Mouse (Mus musculus): ENCODE measurements at regions not wholly inside any gene's neighbourhood (a gene's known extent, or its start where the extent isn't known, plus 50 kb on each side); places are given as distances from the start of the nearest gene placed in this dataset.
A peak's percentile ranks its signal among the peaks of the same experiment; 100 is the strongest.

GRCm38 (mm10) chr10:123800067-123800691 is 536.4 kb downstream of the Fam19a2 start:
- WGBS = 60% methylated on average over 18 of the region's 18 CpGs
- TF ChIP-seq CTCF (IDR thresholded peaks at IDR 0.05) = no peak
- Histone ChIP-seq H3K4me3 (ENCODE audit: low read depth, low read length) (no peak overlapping the region), H3K27ac (ENCODE audit: low read depth, low read length) (no peak overlapping the region), H3K4me1 (ENCODE audit: insufficient read depth, low read length) (no peaks in the 10 kb centered on the region), H3K36me3 (ENCODE audit: insufficient read depth, low read length) (no peaks in the 10 kb centered on the region), H3K4me2 (ENCODE audit: low read depth, low read length, poor library complexity, severe bottlenecking) (no peak overlapping the region), H3K9ac (replicated peaks; ENCODE audit: low read length, poor library complexity, severe bottlenecking) (no peak overlapping the region), H3K27me3 (ENCODE audit: insufficient read depth, low read length) (no peaks in the 10 kb centered on the region), H3K9me3 (ENCODE audit: low read length) (no peaks in the 10 kb centered on the region)
- DNase-seq (ENCODE audit: low spot score) (no peak), ATAC-seq (ENCODE audit: low FRiP score) (no peak)

GRCm38 (mm10) chr10:123800692-123801528 is 537.1 kb downstream of the Fam19a2 start:
- TF ChIP-seq CTCF (IDR thresholded peaks at IDR 0.05) = no peak
- Histone ChIP-seq H3K36me3 (ENCODE audit: insufficient read depth, low read length) (no peaks in the 10 kb centered on the region), H3K9me3 (ENCODE audit: low read length) (no peaks in the 10 kb centered on the region), H3K4me1 (ENCODE audit: insufficient read depth, low read length) (no peaks in the 10 kb centered on the region), H3K4me2 (ENCODE audit: low read depth, low read length, poor library complexity, severe bottlenecking) (no peak overlapping the region), H3K27me3 (ENCODE audit: insufficient read depth, low read length) (no peaks in the 10 kb centered on the region), H3K27ac (ENCODE audit: low read depth, low read length) (no peak overlapping the region), H3K4me3 (ENCODE audit: low read depth, low read length) (no peak overlapping the region), H3K9ac (replicated peaks; ENCODE audit: low read length, poor library complexity, severe bottlenecking) (no peak overlapping the region)
- ATAC-seq (ENCODE audit: low FRiP score) (no peak), DNase-seq (ENCODE audit: low spot score) (no peak)
- 71% methylated on average over 17 of the region's 17 CpGs for WGBS

DNA sequence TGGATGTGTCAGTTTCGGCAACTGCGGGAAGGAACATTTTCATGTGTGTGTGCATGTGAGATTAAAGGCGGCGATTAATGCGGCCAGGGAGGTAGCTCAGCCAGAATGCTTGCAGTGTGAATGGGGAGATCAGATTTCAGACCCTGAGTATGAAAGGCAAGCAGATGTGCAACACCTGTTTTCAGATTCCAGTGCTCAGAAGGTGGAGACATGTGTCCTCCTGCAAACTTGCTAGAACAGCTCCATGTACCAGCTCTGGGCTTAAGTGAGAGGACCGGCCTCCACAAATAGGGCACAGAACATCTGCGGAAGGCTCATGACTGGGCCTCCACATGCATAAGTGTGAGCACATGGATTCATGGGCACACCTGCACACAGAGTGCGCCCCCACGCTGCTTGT is 547.1 kb downstream of the Fam19a2 start:
- DNase-seq (ENCODE audit: low spot score) (no peak), ATAC-seq (ENCODE audit: low FRiP score) (no peak)
- Histone ChIP-seq H3K27me3 (ENCODE audit: insufficient read depth, low read length) (no peaks in the 10 kb centered on the region), H3K4me1 (ENCODE audit: insufficient read depth, low read length) (no peaks in the 10 kb centered on the region), H3K9me3 (ENCODE audit: low read length) (no peaks in the 10 kb centered on the region), H3K4me2 (ENCODE audit: low read depth, low read length, poor library complexity, severe bottlenecking) (no peak overlapping the region), H3K36me3 (ENCODE audit: insufficient read depth, low read length) (no peaks in the 10 kb centered on the region), H3K4me3 (ENCODE audit: low read depth, low read length) (no peak overlapping the region), H3K9ac (replicated peaks; ENCODE audit: low read length, poor library complexity, severe bottlenecking) (no peak overlapping the region), H3K27ac (ENCODE audit: low read depth, low read length) (no peak overlapping the region)
- no peak for TF ChIP-seq CTCF (IDR thresholded peaks at IDR 0.05)
- 85% methylated on average over 9 of the region's 9 CpGs for WGBS

DNA sequence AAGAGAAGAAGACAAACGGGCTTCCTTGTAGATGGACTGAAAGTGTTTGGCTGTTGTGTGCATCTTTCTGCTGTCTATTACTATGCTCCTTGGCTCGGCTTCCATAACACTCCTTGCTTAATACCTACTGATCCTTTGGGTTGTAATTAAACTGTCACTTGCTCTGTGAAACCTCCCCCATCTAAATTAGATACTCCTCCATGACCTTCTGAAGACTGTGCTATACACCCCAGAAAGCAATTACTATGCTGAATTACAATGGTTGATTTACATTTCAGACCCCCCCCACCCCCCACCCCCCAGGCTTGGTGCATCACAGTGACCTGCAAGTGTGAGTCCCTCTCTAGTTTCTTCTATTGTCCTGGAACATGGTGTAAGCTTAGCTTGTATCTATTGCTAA is 549.3 kb downstream of the Fam19a2 start:
- Histone ChIP-seq H3K9ac (replicated peaks; ENCODE audit: low read length, poor library complexity, severe bottlenecking) (no peak overlapping the region), H3K9me3 (ENCODE audit: low read length) (no peaks in the 10 kb centered on the region), H3K4me3 (ENCODE audit: low read depth, low read length) (no peak overlapping the region), H3K4me1 (ENCODE audit: insufficient read depth, low read length) (no peaks in the 10 kb centered on the region), H3K27me3 (ENCODE audit: insufficient read depth, low read length) (no peaks in the 10 kb centered on the region), H3K4me2 (ENCODE audit: low read depth, low read length, poor library complexity, severe bottlenecking) (no peak overlapping the region), H3K36me3 (ENCODE audit: insufficient read depth, low read length) (no peaks in the 10 kb centered on the region), H3K27ac (ENCODE audit: low read depth, low read length) (no peak overlapping the region)
- TF ChIP-seq CTCF (IDR thresholded peaks at IDR 0.05) = no peak
- 48% methylated on average over 2 of the region's 2 CpGs for WGBS
- no peak for DNase-seq (ENCODE audit: low spot score)
- ATAC-seq (ENCODE audit: low FRiP score) = no peak

DNA sequence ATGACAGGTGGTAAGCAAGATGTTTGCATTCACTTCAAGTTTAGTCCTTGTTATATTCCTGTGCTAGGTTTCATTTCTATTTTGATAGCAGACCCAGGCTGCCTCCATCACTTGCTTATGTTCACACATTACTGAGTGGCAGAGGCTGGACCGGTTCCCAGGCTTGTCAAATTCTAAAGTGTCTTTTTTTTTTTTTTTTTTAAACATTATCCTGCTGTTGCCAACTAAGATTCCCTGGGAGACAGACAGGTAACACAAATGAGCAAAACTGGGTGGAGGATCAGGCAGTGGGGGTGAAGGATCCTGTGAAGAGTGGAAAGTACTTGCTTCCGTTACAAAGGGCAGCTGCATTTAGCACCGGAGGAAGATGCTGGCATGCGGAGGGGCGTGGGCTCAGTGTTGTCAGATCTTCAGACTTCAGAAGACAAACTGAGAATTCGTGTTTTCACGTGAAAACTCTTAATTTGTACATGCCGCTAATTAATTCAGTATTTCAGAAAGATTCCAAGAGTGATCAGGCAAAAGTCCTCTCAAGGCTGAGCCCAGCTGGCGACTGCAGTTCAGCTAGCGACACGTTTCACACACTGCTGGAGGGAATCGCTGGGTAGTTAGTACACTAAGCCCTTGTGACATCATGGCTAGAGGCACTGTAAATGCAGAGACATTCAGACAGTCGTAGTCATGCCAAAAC is 576.4 kb downstream of the Fam19a2 start:
- Histone ChIP-seq H3K9ac (replicated peaks; ENCODE audit: low read length, poor library complexity, severe bottlenecking) (no peak overlapping the region), H3K4me1 (ENCODE audit: insufficient read depth, low read length) (no peaks in the 10 kb centered on the region; the same call in 1 of the 2 replicates), H3K27me3 (ENCODE audit: insufficient read depth, low read length) (no peaks in the 10 kb centered on the region), H3K27ac (ENCODE audit: low read depth, low read length) (no peak overlapping the region), H3K4me3 (ENCODE audit: low read depth, low read length) (no peak overlapping the region), H3K36me3 (ENCODE audit: insufficient read depth, low read length) (no peaks in the 10 kb centered on the region), H3K9me3 (ENCODE audit: low read length) (no peaks in the 10 kb centered on the region), H3K4me2 (ENCODE audit: low read depth, low read length, poor library complexity, severe bottlenecking) (peak overlapping the region; percentile 22; the same call in 1 of the 2 replicates)
- ATAC-seq (ENCODE audit: low FRiP score) (no peak), DNase-seq (ENCODE audit: low spot score) (peak; percentile 15)
- WGBS = 34% methylated on average over 13 of the region's 13 CpGs
- no peak for TF ChIP-seq CTCF (IDR thresholded peaks at IDR 0.05)

DNA sequence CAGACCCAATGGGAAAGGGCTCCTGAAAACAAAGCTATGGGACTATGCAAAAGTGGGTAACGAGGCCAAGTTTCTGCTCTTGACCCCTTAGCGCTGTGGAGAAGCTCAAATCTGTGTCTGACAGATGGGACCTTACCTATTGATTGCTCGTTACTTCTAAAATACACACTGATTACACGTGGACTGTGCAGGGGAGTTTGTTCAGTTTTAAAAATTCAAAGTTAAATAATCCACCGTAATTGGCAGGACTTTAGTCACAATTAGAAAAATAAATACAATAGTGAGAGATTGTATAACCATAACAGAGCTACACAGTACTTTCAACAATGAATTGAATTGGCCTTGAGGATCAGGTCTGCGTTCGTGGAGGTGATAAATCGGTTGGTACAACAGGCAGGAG is 578.3 kb downstream of the Fam19a2 start:
- Histone ChIP-seq H3K4me2 (ENCODE audit: low read depth, low read length, poor library complexity, severe bottlenecking) (no peak overlapping the region), H3K4me1 (ENCODE audit: insufficient read depth, low read length) (no peaks in the 10 kb centered on the region; the same call in 1 of the 2 replicates), H3K36me3 (ENCODE audit: insufficient read depth, low read length) (no peaks in the 10 kb centered on the region), H3K9ac (replicated peaks; ENCODE audit: low read length, poor library complexity, severe bottlenecking) (no peak overlapping the region), H3K27ac (ENCODE audit: low read depth, low read length) (no peak overlapping the region), H3K27me3 (ENCODE audit: insufficient read depth, low read length) (no peaks in the 10 kb centered on the region), H3K4me3 (ENCODE audit: low read depth, low read length) (no peak overlapping the region), H3K9me3 (ENCODE audit: low read length) (no peaks in the 10 kb centered on the region)
- ATAC-seq (ENCODE audit: low FRiP score) (no peak), DNase-seq (ENCODE audit: low spot score) (no peak)
- TF ChIP-seq CTCF (IDR thresholded peaks at IDR 0.05) = no peak
- WGBS = 92% methylated on average over 8 of the region's 8 CpGs
